Mouse (Mus musculus): ENCODE data around the gene Tmem246. TPM values are rescaled to one million over a fixed set of nuclear protein-coding genes. Genes with fewer than 3 reads are reported as not detected.

The Tmem246 gene
- polyA plus RNA-seq, 1 experiment from 2014 or later: 15.4 TPM

DNA sequence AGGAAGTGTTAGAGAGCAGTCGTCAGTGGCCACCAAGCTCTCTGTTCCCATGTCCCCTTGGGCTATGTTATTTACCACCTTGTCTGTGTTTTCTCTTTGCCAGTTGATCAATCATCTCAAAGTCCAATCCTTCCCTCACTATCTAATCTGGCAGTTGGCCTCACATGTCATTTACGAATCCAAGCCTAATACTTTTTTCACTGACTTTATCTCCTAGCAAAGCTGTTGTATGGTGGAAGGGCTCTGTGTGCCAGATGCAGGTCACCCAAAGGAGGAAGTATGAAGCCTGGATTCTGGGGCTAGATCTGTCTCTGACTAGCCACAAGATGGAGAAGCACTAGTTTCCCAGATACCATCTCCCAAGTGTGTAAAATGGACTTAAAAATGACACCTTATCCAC lies 39.5 kb downstream of the Tmem246 start:
- DNase-seq (ENCODE audit: low spot score) (no peak), ATAC-seq (ENCODE audit: insufficient number of reproducible peaks, low FRiP score, low TSS enrichment, low read depth) (no peak)
- Histone ChIP-seq H3K4me3 (ENCODE audit: low read depth, low read length) (no peak overlapping the region), H3K36me3 (ENCODE audit: control insufficient read depth, insufficient read depth, low read length) (no peaks in the 10 kb centered on the region), H3K4me2 (ENCODE audit: low read depth, severe bottlenecking) (no peak overlapping the region), H3K9ac (ENCODE audit: low read length) (no peak overlapping the region), H3K4me1 (ENCODE audit: control insufficient read depth, insufficient read depth, low read length) (no peaks in the 10 kb centered on the region), H3K27ac (replicated peaks; ENCODE audit: low read depth, low read length) (no peak overlapping the region), H3K27me3 (ENCODE audit: control insufficient read depth, insufficient read depth, low read length) (no peaks in the 10 kb centered on the region), H3K9me3 (ENCODE audit: control insufficient read depth, low read length) (no peaks in the 10 kb centered on the region)
- 62% methylated on average over 2 of the region's 2 CpGs for WGBS

DNA sequence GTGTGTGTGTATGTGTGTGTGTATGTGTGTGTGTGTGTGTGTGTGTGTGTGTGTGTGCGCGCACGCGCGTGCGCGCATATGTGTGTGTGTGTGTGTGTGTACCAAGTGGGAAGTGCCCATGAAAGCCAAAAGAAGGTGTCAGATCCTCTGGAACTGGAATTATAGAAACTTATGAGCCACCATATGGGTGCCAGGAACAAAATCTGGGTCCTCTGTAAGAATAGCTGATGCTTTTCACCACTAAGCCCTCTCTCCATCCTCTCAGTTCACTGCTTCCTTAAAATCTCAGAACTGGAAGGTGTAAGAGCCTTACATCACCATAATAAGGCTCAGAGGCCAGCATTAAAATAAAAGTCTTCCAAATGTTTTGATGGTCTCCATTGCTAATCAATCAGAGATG lies 40.3 kb downstream of the Tmem246 start:
- ATAC-seq (ENCODE audit: insufficient number of reproducible peaks, low FRiP score, low TSS enrichment, low read depth) (no peak), DNase-seq (ENCODE audit: low spot score) (no peak)
- Histone ChIP-seq H3K4me2 (ENCODE audit: low read depth, severe bottlenecking) (no peak overlapping the region), H3K9ac (ENCODE audit: low read length) (no peak overlapping the region), H3K4me1 (ENCODE audit: control insufficient read depth, insufficient read depth, low read length) (no peaks in the 10 kb centered on the region), H3K4me3 (ENCODE audit: low read depth, low read length) (no peak overlapping the region), H3K36me3 (ENCODE audit: control insufficient read depth, insufficient read depth, low read length) (no peaks in the 10 kb centered on the region), H3K27me3 (ENCODE audit: control insufficient read depth, insufficient read depth, low read length) (no peaks in the 10 kb centered on the region), H3K27ac (replicated peaks; ENCODE audit: low read depth, low read length) (no peak overlapping the region), H3K9me3 (ENCODE audit: control insufficient read depth, low read length) (no peaks in the 10 kb centered on the region)
- whole genome bisulfite sequencing: 99% methylated on average over 7 of the region's 7 CpGs

DNA sequence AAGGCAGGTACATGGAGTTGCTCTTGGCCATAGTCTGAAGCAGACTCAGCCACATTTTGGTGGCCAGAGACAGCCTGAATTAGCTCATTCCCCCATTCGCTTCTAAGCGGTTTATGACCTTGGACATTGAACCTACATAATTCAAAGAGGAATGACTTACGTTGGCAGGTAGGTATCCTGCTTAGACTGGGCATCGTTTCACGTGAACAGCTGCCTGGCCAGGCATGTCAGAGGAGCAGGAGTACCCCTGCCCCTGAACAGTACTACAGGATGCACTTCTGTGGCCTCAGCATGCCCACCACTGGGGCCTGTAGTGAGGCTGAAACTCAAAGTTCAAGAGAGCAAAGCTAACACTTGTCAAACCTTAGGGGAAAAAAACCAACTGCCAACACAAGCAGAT lies 44.3 kb downstream of the Tmem246 start:
- Histone ChIP-seq H3K9me3 (ENCODE audit: control insufficient read depth, low read length) (no peaks in the 10 kb centered on the region), H3K9ac (ENCODE audit: low read length) (no peak overlapping the region), H3K27ac (replicated peaks; ENCODE audit: low read depth, low read length) (no peak overlapping the region), H3K4me3 (ENCODE audit: low read depth, low read length) (no peak overlapping the region), H3K4me1 (ENCODE audit: control insufficient read depth, insufficient read depth, low read length) (no peaks in the 10 kb centered on the region), H3K36me3 (ENCODE audit: control insufficient read depth, insufficient read depth, low read length) (no peaks in the 10 kb centered on the region), H3K4me2 (ENCODE audit: low read depth, severe bottlenecking) (no peak overlapping the region), H3K27me3 (ENCODE audit: control insufficient read depth, insufficient read depth, low read length) (no peaks in the 10 kb centered on the region)
- DNase-seq (ENCODE audit: low spot score) (no peak), ATAC-seq (ENCODE audit: insufficient number of reproducible peaks, low FRiP score, low TSS enrichment, low read depth) (no peak)
- 85% methylated on average over 5 of the region's 5 CpGs for WGBS

DNA sequence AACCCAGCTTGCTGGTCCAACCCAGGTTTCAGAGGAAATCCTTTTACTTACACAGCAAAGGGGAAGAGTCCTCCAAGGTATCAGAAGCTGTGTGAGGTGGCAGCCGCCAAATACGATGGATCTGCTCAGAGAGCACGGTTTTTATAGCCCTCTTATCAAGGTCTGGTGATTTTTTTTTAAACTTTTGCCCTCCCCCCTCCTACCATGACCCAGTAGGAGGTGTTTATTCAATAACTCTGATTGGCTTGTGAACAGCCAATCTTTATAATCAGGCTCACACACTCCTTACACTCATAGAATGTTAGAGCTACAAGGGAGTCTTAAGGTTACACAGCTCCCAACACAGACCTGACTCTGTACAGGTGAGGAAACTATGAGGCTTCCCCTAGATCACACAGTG lies 48.3 kb downstream of the Tmem246 start, which contains the start of gene Aldob:
Gene Aldob, minus strand, starts transcription at position 164 of the 400 bp plus-strand sequence.
- Histone ChIP-seq H3K9me3 (ENCODE audit: control insufficient read depth, low read length) (no peaks in the 10 kb centered on the region), H3K27me3 (ENCODE audit: control insufficient read depth, insufficient read depth, low read length) (no peaks in the 10 kb centered on the region), H3K9ac (ENCODE audit: low read length) (no peak within 1 kb of the TSS), H3K27ac (replicated peaks; ENCODE audit: low read depth, low read length) (no peak within 1 kb of the TSS), H3K4me3 (ENCODE audit: low read depth, low read length) (no peak within 1 kb of the TSS), H3K4me1 (ENCODE audit: control insufficient read depth, insufficient read depth, low read length) (no peaks in the 10 kb centered on the region), H3K36me3 (ENCODE audit: control insufficient read depth, insufficient read depth, low read length) (no peaks in the 10 kb centered on the region), H3K4me2 (ENCODE audit: low read depth, severe bottlenecking) (no peak within 1 kb of the TSS)
- ATAC-seq (ENCODE audit: insufficient number of reproducible peaks, low FRiP score, low TSS enrichment, low read depth) (no peak), DNase-seq (ENCODE audit: low spot score) (no peak)
- WGBS: 48% methylated on average over 3 of the region's 3 CpGs

DNA sequence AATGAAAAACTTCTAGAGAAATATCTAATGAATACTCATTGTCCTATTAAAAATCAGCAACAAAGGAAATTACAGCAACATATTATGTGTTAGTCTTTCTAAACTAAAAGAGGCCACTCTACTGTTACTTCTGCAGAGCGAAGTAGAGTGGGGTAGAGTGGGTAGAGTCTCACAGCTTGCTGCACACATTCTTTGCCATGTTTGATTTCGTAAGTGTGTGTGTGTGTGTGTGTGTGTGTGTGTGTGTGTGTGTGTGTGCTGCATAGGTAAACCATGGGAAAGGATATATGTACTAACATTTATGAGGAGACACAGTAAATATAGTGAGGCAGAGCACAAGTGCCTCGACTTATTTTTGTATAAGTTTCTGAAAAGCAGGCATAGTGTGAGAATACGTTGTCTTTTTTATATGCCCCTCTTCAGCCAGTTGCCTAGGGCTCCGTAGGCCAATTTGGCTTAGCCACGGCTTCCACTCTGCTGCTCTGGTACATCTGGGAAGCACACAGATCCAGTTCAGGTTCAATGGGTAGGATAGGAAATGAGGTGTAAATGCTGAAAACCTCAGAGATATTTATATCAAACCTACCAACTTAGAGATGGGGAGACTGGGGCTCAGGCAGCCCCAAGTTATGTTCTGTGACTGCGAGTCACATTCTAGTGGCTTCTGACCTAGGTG lies 50.0 kb downstream of the Tmem246 start:
- Histone ChIP-seq H3K27me3 (ENCODE audit: control insufficient read depth, insufficient read depth, low read length) (no peaks in the 10 kb centered on the region), H3K9me3 (ENCODE audit: control insufficient read depth, low read length) (no peaks in the 10 kb centered on the region), H3K4me1 (ENCODE audit: control insufficient read depth, insufficient read depth, low read length) (no peaks in the 10 kb centered on the region), H3K4me3 (ENCODE audit: low read depth, low read length) (no peak overlapping the region), H3K27ac (replicated peaks; ENCODE audit: low read depth, low read length) (no peak overlapping the region), H3K9ac (ENCODE audit: low read length) (no peak overlapping the region), H3K36me3 (ENCODE audit: control insufficient read depth, insufficient read depth, low read length) (no peaks in the 10 kb centered on the region), H3K4me2 (ENCODE audit: low read depth, severe bottlenecking) (no peak overlapping the region)
- 83% methylated on average over 7 of the region's 7 CpGs for WGBS
- ATAC-seq (ENCODE audit: insufficient number of reproducible peaks, low FRiP score, low TSS enrichment, low read depth) (no peak), DNase-seq (ENCODE audit: low spot score) (no peak)

DNA sequence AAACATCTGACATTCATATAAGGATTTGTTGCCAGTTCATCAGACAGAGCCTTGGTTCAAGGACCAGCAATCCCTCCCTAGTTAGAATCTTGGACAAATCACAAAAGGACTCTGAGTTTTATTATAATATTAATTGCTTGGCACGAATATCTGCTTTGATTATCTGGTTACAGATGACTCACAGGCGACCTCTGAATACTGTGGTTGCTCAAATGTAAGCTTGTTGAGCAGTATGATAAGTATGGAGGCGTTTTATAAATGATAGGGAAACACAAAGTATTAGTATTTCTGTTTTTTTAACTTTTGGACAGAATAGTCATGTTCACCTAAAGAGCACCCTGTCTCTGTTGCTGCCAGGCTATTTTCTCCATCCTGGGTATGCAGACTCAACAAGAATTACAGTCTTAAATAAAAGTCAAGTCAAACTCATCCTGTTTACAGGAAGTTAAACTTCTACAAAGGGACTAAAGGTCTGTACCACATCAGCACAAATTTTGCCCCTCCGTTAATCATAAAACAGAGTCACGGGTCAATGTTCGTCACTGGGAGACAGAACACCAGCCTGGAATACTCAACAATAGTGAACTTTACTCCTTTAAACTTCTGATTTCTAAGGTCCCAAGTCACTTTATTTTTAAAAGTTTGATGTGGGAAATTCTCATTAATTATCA lies 50.7 kb downstream of the Tmem246 start:
- Histone ChIP-seq H3K4me2 (ENCODE audit: low read depth, severe bottlenecking) (no peak overlapping the region), H3K9ac (ENCODE audit: low read length) (no peak overlapping the region), H3K9me3 (ENCODE audit: control insufficient read depth, low read length) (no peaks in the 10 kb centered on the region), H3K4me3 (ENCODE audit: low read depth, low read length) (no peak overlapping the region), H3K27ac (replicated peaks; ENCODE audit: low read depth, low read length) (no peak overlapping the region), H3K4me1 (ENCODE audit: control insufficient read depth, insufficient read depth, low read length) (no peaks in the 10 kb centered on the region), H3K36me3 (ENCODE audit: control insufficient read depth, insufficient read depth, low read length) (no peaks in the 10 kb centered on the region), H3K27me3 (ENCODE audit: control insufficient read depth, insufficient read depth, low read length) (no peaks in the 10 kb centered on the region)
- DNase-seq (ENCODE audit: low spot score): no peak
- WGBS: 77% methylated on average over 6 of the region's 6 CpGs
- no peak for ATAC-seq (ENCODE audit: insufficient number of reproducible peaks, low FRiP score, low TSS enrichment, low read depth)

DNA sequence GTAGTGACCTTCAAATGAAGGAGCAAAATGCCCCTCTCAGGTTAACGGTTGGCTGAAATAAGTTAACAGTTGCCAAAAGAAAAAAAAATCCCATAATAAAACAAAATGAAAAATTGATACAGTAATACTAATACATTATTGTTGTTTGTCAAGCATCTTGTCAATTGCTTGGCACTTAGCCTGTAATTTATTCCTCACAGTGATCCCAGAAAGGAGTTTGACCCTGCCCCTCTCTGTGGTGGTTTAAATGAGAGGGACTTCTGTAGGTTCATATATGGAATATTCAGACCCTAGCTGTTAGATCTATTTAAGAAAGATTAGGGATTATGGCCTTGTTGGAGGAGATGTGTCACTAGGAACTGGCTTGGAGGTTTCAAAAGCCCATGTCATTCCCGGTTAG lies 51.6 kb downstream of the Tmem246 start:
- H3K36me3 ChIP-seq (ENCODE audit: control insufficient read depth, insufficient read depth, low read length): no peaks in the 10 kb centered on the region
- no peaks in the 10 kb centered on the region for H3K9me3 ChIP-seq (ENCODE audit: control insufficient read depth, low read length)
- H3K9ac ChIP-seq (ENCODE audit: low read length): no peak overlapping the region
- H3K4me2 ChIP-seq (ENCODE audit: low read depth, severe bottlenecking): no peak overlapping the region
- H3K27me3 ChIP-seq (ENCODE audit: control insufficient read depth, insufficient read depth, low read length): no peaks in the 10 kb centered on the region
- no peak overlapping the region for H3K4me3 ChIP-seq (ENCODE audit: low read depth, low read length)
- ATAC-seq (ENCODE audit: insufficient number of reproducible peaks, low FRiP score, low TSS enrichment, low read depth): no peak
- H3K27ac ChIP-seq (replicated peaks; ENCODE audit: low read depth, low read length): no peak overlapping the region
- no peaks in the 10 kb centered on the region for H3K4me1 ChIP-seq (ENCODE audit: control insufficient read depth, insufficient read depth, low read length)
- WGBS: 80% methylated on average over 2 of the region's 2 CpGs
- no peak for DNase-seq (ENCODE audit: low spot score)

DNA sequence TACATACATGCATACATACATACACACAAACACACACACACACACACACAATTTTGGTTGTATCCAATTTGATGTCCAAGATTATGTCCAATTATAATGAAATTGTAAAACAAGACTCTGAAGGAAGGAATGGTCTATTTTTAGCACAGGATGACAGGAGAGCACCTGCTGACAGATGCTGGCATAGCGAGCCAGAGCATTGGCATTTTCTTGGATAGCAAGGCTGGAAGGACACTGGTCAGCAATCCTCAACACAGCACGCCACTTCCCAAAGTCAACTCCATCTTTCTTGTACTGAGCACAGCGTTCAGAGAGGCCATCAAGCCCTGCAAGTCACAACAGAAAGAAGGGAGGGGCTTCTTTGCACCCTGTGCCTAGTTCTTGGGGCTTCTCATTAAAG lies 56.7 kb downstream of the Tmem246 start:
- whole genome bisulfite sequencing: 80% methylated on average over 3 of the region's 3 CpGs
- no peak overlapping the region for H3K4me2 ChIP-seq (ENCODE audit: low read depth, severe bottlenecking)
- no peaks in the 10 kb centered on the region for H3K4me1 ChIP-seq (ENCODE audit: control insufficient read depth, insufficient read depth, low read length)
- ATAC-seq (ENCODE audit: insufficient number of reproducible peaks, low FRiP score, low TSS enrichment, low read depth): no peak
- no peak overlapping the region for H3K27ac ChIP-seq (replicated peaks; ENCODE audit: low read depth, low read length)
- no peaks in the 10 kb centered on the region for H3K9me3 ChIP-seq (ENCODE audit: control insufficient read depth, low read length)
- no peak overlapping the region for H3K9ac ChIP-seq (ENCODE audit: low read length)
- H3K36me3 ChIP-seq (ENCODE audit: control insufficient read depth, insufficient read depth, low read length): no peaks in the 10 kb centered on the region
- no peak for DNase-seq (ENCODE audit: low spot score)
- no peaks in the 10 kb centered on the region for H3K27me3 ChIP-seq (ENCODE audit: control insufficient read depth, insufficient read depth, low read length)
- H3K4me3 ChIP-seq (ENCODE audit: low read depth, low read length): no peak overlapping the region
